Mouse (Mus musculus) heart, postnatal 14 days (tissue): ENCODE data around the gene Pbx2. TPM values are rescaled to one million over a fixed set of nuclear protein-coding genes. Genes with fewer than 3 reads are reported as not detected.
"Not testable (repeated sequence)": the region's sequence is repeated elsewhere in the genome, so short reads cannot be mapped to it uniquely, and the experiment has no call there.

Source experiments
- DNase-seq, 2 experiments: peaks; one replicate each; pipeline ENCODE4 v3.0.0; 2021 to 2022
- intact Hi-C: fragments of 180-260 bp; cut with DNase I; formaldehyde crosslinking; loops from one replicate; pipeline ENCODE4 v1.15.1; 2025
- long read RNA-seq, 2 experiments: library from polyadenylated mRNA; stranded (forward); transcript quantifications; one replicate each; pipeline ENCODE4 v2.0.0; 2021
- total RNA-seq, 2 experiments: library from RNA; stranded (reverse); gene quantifications; 2 replicates each; pipeline ENCODE4 v1.2.3; 2021

Pbx2 gene
- total RNA-seq, result 10 to 100 TPM; 20.1 to 22.6 TPM
- long read RNA-seq, experiment 1, transcript Pbx2-201 (9 exons, 3,068 nt), result major isoform, 5 of 10 reads
- long read RNA-seq, experiment 1, partial matches to known transcripts, result 0 of 10 reads
- long read RNA-seq, experiment 1, other reads (novel, unspliced or antisense), result 5 of 10 reads
- long read RNA-seq, experiment 2, partial matches to known transcripts, result 0 of 2 reads
- long read RNA-seq, experiment 2, other reads (novel, unspliced or antisense), result 0 of 2 reads

- peak in 1 of 2 experiments; percentile 29 for DNase-seq
- intact Hi-C loops, result no loop called here
Observed at GRCm38 (mm10) chr17:34591029-34591993, at the start of gene Pbx2. Gene Pbx2, plus strand, starts transcription at chr17:34591266.

DNA sequence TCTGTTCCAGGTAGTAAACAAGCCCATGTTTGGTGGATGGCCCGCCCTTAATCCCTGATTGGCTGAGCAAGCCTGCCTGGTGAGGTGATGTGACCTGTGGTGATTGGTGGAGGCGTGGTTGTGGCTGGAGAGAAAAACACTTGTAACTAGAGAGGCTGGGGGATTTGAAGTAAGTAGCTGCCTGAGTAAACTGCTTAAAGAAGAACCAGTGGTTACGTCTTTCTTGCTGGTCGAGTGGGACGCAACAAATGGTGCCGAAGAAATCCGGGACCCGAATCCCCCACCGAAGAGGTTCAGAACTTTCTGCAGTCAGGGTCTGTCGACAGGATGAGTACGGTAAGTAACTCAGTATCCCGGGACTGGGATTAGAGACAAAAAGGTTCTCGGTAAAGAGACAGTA is 47.5 kb upstream of the Pbx2 start:
- DNase-seq, intact Hi-C loops: not testable (repeated sequence)

DNA sequence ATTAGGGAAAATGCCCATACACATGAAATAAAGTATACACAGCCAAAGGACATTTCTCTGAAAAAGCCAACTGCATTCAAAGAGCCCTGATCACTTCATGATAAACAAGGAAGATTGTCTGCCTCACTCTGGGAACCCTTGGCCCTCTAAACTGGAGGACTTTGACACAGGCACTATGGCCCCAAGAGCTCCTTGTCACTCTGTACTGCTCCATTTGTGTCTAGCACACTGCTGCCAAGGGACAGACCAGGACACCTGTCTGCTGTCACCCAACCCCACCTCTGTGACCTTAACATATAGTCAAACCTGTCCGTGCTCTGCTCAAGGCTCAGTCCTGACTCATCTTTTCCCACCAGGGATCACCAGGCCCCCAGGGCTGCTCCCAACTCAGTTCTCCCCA is 44.3 kb upstream of the Pbx2 start:
- intact Hi-C loops, result no loop called here
- no peak for DNase-seq

GRCm38 (mm10) chr17:34547601-34548000 is 43.5 kb upstream of the Pbx2 start:
- intact Hi-C loops, result no loop called here
- no peak for DNase-seq

GRCm38 (mm10) chr17:34549156-34549555 is 41.9 kb upstream of the Pbx2 start:
- intact Hi-C loops, result no loop called here
- no peak for DNase-seq

DNA sequence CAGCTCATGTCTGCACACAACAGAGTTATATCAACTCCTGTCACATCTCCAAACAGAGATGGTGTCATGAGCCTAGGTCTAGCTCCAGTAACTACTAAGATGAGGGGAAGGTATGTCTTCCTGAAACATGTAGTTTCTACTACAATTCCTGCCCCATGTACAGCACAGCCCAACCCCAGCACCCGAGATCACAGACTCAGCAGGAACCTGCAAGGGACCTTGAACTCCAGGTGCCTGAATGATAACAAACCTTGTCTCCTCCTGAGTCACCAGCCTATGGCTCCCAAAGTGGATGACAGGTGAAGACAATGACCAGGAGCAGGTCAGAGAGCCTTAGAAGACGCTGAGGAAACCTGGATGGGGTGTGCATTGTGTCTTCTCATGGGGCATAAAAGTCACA is 41.2 kb upstream of the Pbx2 start:
- DNase-seq, result no peak
- intact Hi-C loops, result no loop called here

DNA sequence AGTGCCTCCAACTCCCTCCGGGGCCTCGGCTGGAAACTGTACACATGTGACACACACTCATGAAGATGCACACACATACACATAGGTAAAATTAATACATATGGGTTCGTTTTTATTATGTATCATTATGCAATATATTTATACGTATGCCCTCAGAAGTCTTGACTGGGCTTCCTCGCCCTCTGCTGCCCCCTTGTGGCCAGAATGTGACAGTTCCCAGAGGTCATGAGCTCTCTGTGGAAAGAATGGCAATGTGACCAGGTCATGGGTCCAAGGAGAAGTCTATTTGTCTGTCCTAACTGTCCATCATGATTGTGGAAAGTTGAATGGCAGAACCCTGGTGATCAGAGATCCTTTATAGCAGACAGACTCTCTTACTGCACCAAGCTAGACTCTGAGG is 35.6 kb upstream of the Pbx2 start:
- peak; percentile 84 to 89 for DNase-seq
- intact Hi-C loops, result loop anchor here (1.0 kb wide), 1 partner anchor 116 kb away; no protein-coding TSS in a partner anchor

DNA sequence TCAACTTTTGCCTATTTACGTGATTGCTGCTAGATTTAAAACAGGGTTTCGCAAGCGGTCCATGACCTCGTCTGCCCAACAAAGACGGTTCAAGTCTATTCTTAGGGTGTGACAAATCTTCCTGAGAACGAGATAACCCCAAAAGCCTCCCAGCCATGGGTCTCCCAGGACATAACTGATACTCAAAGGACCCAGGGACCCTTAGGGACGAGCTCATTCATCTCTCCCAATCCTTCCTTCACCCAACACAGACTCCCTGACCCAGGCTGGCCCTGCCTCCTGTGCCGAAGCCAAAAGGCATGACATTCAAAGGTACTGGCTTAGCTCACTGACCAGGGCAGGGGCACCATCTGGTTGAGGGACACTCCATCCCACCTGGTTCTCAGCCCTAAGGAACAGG is 34.7 kb upstream of the Pbx2 start:
- intact Hi-C loops, result no loop called here
- DNase-seq, result no peak

DNA sequence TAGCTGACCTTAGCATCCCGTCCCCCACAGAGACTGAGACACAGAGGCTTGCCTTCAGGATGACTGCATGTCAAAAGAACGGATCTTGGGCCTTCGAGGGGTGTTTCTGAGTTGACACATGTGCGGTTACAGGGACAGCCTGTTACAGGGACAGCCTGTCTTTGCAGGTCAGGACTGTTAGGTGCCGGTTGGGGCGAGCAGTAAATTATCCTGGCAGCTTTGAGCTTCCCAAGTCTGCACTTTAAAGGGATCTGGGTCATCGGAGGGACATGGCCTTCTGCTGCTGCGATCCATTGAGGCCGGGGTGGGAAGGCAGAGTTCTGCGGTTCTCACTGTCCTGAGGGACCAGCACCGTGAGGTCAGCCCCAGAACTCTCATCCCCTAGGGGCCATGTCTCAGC is 33.7 kb upstream of the Pbx2 start:
- no peak for DNase-seq
- intact Hi-C loops, result no loop called here

GRCm38 (mm10) chr17:34559116-34559515 is 31.9 kb upstream of the Pbx2 start:
- DNase-seq, result no peak
- intact Hi-C loops, result no loop called here

DNA sequence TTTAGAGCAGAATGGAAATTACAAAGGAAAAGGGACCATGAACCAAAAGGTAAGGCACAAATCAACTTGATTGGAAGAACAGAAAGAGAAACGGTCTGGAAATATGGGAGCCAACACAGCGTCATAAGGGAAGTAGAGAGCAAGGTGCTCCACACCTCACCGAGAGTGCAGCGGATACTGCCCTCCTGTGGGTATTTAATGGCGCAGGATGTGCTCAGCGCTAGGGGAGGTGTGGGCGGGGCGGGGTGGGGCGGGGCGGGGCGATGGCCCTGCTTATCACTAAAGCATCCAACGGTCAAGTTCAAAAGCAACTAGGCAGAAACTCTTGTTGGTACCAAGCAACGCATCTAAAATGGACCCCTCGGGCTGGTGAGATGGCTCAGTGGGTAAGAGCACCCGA is 31.2 kb upstream of the Pbx2 start:
- DNase-seq, result no peak
- intact Hi-C loops, result no loop called here

GRCm38 (mm10) chr17:34560438-34560837 is 30.6 kb upstream of the Pbx2 start:
- intact Hi-C loops, result no loop called here
- DNase-seq, result no peak

- no peak for DNase-seq
- intact Hi-C loops, result no loop called here
Observed at GRCm38 (mm10) chr17:34561200-34561599, 29.9 kb upstream of the Pbx2 start.

DNA sequence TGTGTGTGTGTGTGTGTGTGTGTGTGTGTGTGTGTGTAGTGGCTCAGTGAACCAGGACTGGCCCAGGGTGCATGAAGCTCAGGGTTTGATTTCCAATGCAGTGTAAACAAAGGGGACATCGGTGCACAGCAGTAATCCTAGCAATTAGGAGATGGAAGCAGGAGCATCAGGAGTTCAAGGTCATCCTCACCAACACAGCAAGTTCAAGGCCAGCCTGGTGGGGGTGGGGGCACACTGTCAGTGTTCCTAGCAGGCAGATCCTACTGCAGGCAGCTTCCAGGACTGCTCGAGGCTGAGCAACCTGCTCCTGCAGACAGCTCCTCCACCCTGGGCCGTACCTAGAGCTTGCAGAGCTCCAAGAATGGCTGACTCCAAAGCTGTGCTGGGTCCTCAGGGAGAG is 28.5 kb upstream of the Pbx2 start:
- intact Hi-C loops, result no loop called here
- no peak for DNase-seq

DNA sequence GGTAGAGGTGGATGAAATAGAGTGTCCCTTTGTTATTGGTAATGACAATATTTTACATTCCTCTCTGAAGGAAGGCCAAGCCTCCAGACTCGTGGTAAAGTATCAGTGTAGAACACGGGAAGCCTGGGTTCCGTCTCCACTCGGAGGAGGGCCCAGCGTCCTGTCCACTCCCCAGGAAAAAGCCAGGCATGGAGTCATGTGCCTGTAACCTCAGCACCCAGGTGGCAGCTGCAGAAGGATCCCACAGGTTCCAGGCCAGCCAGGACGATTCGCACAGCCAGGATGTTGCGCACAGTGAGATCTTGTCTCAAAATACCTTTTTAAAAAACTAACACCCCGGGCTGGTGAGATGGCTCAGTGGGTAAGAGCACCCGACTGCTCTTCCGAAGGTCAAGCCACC is 27.7 kb upstream of the Pbx2 start:
- DNase-seq, result no peak
- intact Hi-C loops, result no loop called here

GRCm38 (mm10) chr17:34564003-34564421 is 27.1 kb upstream of the Pbx2 start, which contains the start of gene Notch4:
Gene Notch4, plus strand, starts transcription at chr17:34564268.
- peak; percentile 55 to 69 for DNase-seq
- intact Hi-C loops, result no loop called here

DNA sequence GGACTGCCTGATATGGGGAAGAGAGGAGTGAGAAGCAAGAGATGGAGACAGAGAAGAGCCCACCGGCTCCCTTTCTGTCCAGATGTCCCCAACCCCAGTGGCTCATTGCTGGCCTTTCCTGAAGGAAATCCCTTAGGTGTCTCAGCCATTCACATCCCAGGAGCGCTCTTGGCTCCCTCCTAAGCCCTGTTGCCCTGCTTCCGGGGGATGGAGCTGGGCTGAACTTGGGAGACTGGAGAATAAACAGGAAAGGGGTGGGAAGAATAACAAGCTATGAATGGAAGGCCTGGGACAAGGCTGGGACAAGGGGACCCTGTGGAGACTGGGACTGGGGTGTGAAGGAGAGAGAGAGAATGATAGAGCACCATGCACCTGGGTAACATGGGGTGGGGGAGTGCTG is 26.3 kb upstream of the Pbx2 start:
- intact Hi-C loops, result no loop called here
- peak; percentile 45 to 62 for DNase-seq

DNA sequence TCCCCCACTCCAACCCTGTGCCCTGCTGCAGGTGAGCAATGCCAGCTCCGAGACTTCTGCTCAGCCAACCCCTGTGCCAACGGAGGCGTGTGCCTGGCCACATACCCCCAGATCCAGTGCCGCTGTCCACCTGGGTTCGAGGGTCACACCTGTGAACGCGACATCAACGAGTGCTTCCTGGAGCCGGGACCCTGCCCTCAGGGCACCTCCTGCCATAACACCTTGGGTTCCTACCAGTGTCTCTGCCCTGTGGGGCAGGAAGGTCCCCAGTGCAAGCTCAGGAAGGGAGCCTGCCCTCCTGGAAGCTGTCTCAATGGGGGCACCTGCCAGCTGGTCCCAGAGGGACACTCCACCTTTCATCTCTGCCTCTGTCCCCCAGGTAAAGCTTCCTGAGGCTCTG is 23.8 kb upstream of the Pbx2 start:
- intact Hi-C loops, result no loop called here
- DNase-seq, result no peak

GRCm38 (mm10) chr17:34568421-34568820 is 22.6 kb upstream of the Pbx2 start:
- intact Hi-C loops, result no loop called here
- DNase-seq, result no peak

DNA sequence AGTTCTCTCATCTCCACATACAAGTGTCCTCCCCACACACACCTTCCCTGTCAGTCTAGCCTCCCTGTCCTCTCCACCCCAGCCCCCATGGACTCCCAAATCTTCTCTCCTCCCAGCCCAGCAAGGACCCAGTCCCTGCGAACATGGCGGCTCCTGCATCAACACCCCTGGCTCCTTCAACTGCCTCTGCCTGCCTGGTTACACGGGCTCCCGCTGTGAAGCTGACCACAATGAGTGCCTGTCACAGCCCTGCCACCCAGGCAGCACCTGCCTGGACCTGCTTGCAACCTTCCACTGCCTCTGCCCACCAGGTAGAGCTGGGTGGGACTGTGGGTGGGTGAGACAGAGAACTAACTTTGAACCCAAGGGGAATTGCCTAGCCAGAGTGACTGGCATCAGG is 21.1 kb upstream of the Pbx2 start:
- DNase-seq, result no peak
- intact Hi-C loops, result loop anchor here (2.0 kb wide), 1 partner anchor 15 kb away; no protein-coding TSS in a partner anchor

DNA sequence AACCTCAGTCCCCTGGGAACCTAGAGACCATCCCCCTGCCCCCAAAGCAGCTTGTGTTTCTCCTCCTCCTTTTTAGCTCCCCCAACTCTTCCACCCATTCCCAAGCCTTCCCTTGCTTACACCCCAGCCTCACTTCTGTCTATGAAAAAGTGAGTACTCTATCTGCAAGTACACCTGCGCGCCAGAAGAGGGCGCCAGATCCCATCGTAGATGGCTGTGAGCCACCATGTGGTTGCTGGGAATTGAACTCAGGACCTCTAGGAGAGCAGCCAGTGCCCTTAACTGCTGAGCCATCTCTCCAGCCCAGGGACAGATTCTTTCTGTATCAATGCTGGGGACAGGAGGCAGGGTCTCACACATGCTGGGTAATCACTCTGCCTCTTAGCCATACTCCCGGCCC is 19.2 kb upstream of the Pbx2 start:
- intact Hi-C loops, result loop anchor here (1.0 to 2.0 kb wide), 2 partner anchors 13 to 47 kb away; no protein-coding TSS in a partner anchor
- no peak for DNase-seq
